Mouse (Mus musculus): ENCODE measurements around the gene Olfr1151.

DNA sequence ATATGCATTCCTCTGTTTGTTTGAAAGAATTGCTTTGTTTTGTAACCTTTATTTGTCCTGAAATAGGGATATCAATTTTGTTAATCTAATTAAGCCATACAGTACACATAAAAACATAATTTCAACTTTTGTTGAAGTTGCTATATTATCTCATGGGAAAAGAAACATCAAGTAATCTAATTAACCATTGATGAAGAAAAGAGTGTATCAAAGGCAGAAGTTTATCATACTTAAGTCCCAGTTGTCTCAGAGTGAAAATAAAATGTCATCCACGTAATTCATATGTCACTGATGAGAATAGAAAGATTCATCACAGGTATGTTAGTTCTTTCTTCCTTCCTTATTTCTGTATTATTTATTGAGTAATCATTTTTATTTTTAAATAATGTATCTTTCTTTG lies 39.0 kb downstream of the Olfr1151 start, which contains the start of gene Olfr1153:
- TF ChIP-seq CTCF (conservative IDR thresholded peaks at IDR 0.05; ENCODE audit: low read length) = no peak
- no peak for TF ChIP-seq POU5F1 (IDR thresholded peaks at IDR 0.05; ENCODE audit: borderline replicate concordance, low read length)

All from E14TG2a.4 (cell line).